Mouse (Mus musculus) lung, embryonic 14.5 days (tissue): Measurements from ENCODE around the gene Pp2d1. TPM values are rescaled to one million over a fixed set of nuclear protein-coding genes. Genes with fewer than 3 reads are reported as not detected.
A peak's percentile ranks its signal among the peaks of the same experiment; 100 is the strongest.
"Not testable (repeated sequence)": the region's sequence is repeated elsewhere in the genome, so short reads cannot be mapped to it uniquely, and the experiment has no call there.

ENCODE experiments used
- ATAC-seq: fragments of 200-750 bp; cut with Nextera tagmentation; 2 replicates; pipeline ENCODE4 v1.8.0; 2017; ENCODE audit warnings: mild to moderate bottlenecking, moderate TSS enrichment, moderate library complexity; ENCODE audit not compliant: insufficient read depth
- DNase-seq: peaks from one replicate; pipeline ENCODE4 v3.0.0-alpha.2; 2015
- H3K27ac ChIP-seq: fragments of 300-500 bp; sonication (generic); 2 replicates; pipeline ENCODE4 v1.5.1; 2014; ENCODE audit warnings: low read depth, mild to moderate bottlenecking, moderate library complexity
- H3K27me3 ChIP-seq: fragments of 300-500 bp; sonication (generic); 2 replicates; pipeline ENCODE4 v1.6.1; 2014; ENCODE audit warnings: low read length, control low read depth; ENCODE audit not compliant: insufficient read depth
- H3K36me3 ChIP-seq: fragments of 300-500 bp; sonication (generic); 2 replicates; pipeline ENCODE4 v1.6.1; 2014; ENCODE audit warnings: control low read depth; ENCODE audit not compliant: insufficient read depth
- H3K4me1 ChIP-seq: fragments of 300-500 bp; sonication (generic); 2 replicates; pipeline ENCODE4 v1.6.1; 2014; ENCODE audit warnings: antibody characterized with exemption, control low read depth; ENCODE audit not compliant: insufficient read depth
- H3K4me2 ChIP-seq: fragments of 300-500 bp; sonication (generic); 2 replicates; pipeline ENCODE4 v1.6.1; 2014; ENCODE audit warnings: mild to moderate bottlenecking
- H3K4me3 ChIP-seq: fragments of 300-500 bp; sonication (generic); 2 replicates; pipeline ENCODE4 v1.5.1; 2014; ENCODE audit warnings: low read depth, low read length
- H3K9ac ChIP-seq: fragments of 300-500 bp; sonication (generic); 2 replicates; pipeline ENCODE4 v1.6.1; 2014
- H3K9me3 ChIP-seq: fragments of 300-500 bp; sonication (generic); 2 replicates; pipeline ENCODE4 v1.6.1; 2016; ENCODE audit warnings: low read depth, low read length, control low read depth
- CTCF ChIP-seq: IDR thresholded peaks from 2 replicates; pipeline ENCODE4 v1.5.1; 2016; ENCODE audit warnings: antibody characterized with exemption, low read depth
- WGBS: fragments of 180-500 bp; shearing (Covaris S2); extraction: QIAGEN DNeasy Blood & Tissue Kit; methylation state at CpG from one replicate; pipeline ENCODE4 v1.1.7; 2014; 5-methylcytosine and 5-hydroxymethylcytosine counted together
- polyA plus RNA-seq: library from polyadenylated mRNA; unstranded; fragments of >200 nt; fragmentation: Nextera tagmentation; extraction: Ambion mirVana; gene quantifications from 2 replicates; pipeline ENCODE4 v1.2.1, GENCODE M21; 2014

Pp2d1 gene
- polyA plus RNA-seq = 0.25 and 0.51 TPM in 2 replicates

GRCm38 (mm10) chr17:53539351-53539750 lies at the start of gene Pp2d1:
Gene Pp2d1 (minus strand): TSS chr17:53539451.
- not testable (repeated sequence) for H3K4me1 ChIP-seq, H3K4me3 ChIP-seq, H3K9me3 ChIP-seq, H3K9ac ChIP-seq, DNase-seq, H3K27ac ChIP-seq, ATAC-seq, H3K4me2 ChIP-seq, H3K36me3 ChIP-seq, H3K27me3 ChIP-seq
- WGBS = 67% methylated on average over 2 of the region's 2 CpGs

GRCm38 (mm10) chr17:53588097-53588855 lies 49.0 kb upstream of the Pp2d1 start:
- Histone ChIP-seq H3K36me3 (no peaks in the 10 kb centered on the region), H3K9ac (no peak overlapping the region), H3K27me3 (no peaks in the 10 kb centered on the region), H3K27ac (no peak overlapping the region), H3K4me3 (no peak overlapping the region), H3K4me1 (peaks cover 6% of the 10 kb centered on the region; the same call in 1 of the 2 replicates), H3K9me3 (no peaks in the 10 kb centered on the region), H3K4me2 (no peak overlapping the region)
- 79% methylated on average over 9 of the region's 9 CpGs for WGBS
- TF ChIP-seq CTCF = no peak
- DNase-seq (no peak), ATAC-seq (no peak)

- H3K27ac ChIP-seq = peak overlapping the region; percentile 60
- ATAC-seq (peak; percentile 81), DNase-seq (peak; percentile 88)
- no peaks in the 10 kb centered on the region for H3K9me3 ChIP-seq
- peak overlapping the region; percentile 32; the same call in 1 of the 2 replicates for H3K4me2 ChIP-seq
- H3K4me1 ChIP-seq = peaks cover 6% of the 10 kb centered on the region; the same call in 1 of the 2 replicates
- no peaks in the 10 kb centered on the region for H3K27me3 ChIP-seq
- 37% methylated on average over 14 of the region's 14 CpGs for WGBS
- no peaks in the 10 kb centered on the region for H3K36me3 ChIP-seq
- no peak overlapping the region for H3K9ac ChIP-seq
- TF ChIP-seq CTCF = no peak
- no peak overlapping the region for H3K4me3 ChIP-seq
Measured at GRCm38 (mm10) chr17:53587074-53587851, 48.0 kb upstream of the Pp2d1 start.

- no peak overlapping the region for H3K27ac ChIP-seq
- 82% methylated on average over 11 of the region's 11 CpGs for WGBS
- no peak overlapping the region for H3K4me2 ChIP-seq
- H3K4me3 ChIP-seq = no peak overlapping the region
- peaks cover 6% of the 10 kb centered on the region; the same call in 1 of the 2 replicates for H3K4me1 ChIP-seq
- H3K27me3 ChIP-seq = no peaks in the 10 kb centered on the region
- no peak for TF ChIP-seq CTCF
- H3K9ac ChIP-seq = no peak overlapping the region
- ATAC-seq (no peak), DNase-seq (no peak)
- H3K9me3 ChIP-seq = no peaks in the 10 kb centered on the region
- no peaks in the 10 kb centered on the region for H3K36me3 ChIP-seq
Measured at GRCm38 (mm10) chr17:53583846-53584579, 44.8 kb upstream of the Pp2d1 start.

GRCm38 (mm10) chr17:53582805-53583204 lies 43.6 kb upstream of the Pp2d1 start:
- TF ChIP-seq CTCF = no peak
- Histone ChIP-seq H3K9me3 (no peaks in the 10 kb centered on the region), H3K4me2 (no peak overlapping the region), H3K27ac (no peak overlapping the region), H3K9ac (no peak overlapping the region), H3K4me1 (peaks cover 6% of the 10 kb centered on the region; the same call in 1 of the 2 replicates), H3K36me3 (no peaks in the 10 kb centered on the region), H3K27me3 (no peaks in the 10 kb centered on the region), H3K4me3 (no peak overlapping the region)
- no peak for ATAC-seq
- no peak for DNase-seq
- 85% methylated on average over 7 of the region's 7 CpGs for WGBS

GRCm38 (mm10) chr17:53582026-53582585 lies 42.9 kb upstream of the Pp2d1 start:
- no peak overlapping the region for H3K9ac ChIP-seq
- H3K4me1 ChIP-seq = peaks cover 5% of the 10 kb centered on the region; the same call in 1 of the 2 replicates

More at GRCm38 (mm10) chr17:53582026-53582585, 42.9 kb upstream of the Pp2d1 start:
- Histone ChIP-seq H3K4me3 (no peak overlapping the region), H3K36me3 (no peaks in the 10 kb centered on the region), H3K9me3 (no peaks in the 10 kb centered on the region), H3K27me3 (no peaks in the 10 kb centered on the region), H3K4me2 (no peak overlapping the region), H3K27ac (no peak overlapping the region)
- DNase-seq = no peak
- 55% methylated on average over 4 of the region's 4 CpGs for WGBS
- TF ChIP-seq CTCF = no peak
- no peak for ATAC-seq
